ENCODE assay signal across 17 mouse cellular contexts in the genomic region with DNA sequence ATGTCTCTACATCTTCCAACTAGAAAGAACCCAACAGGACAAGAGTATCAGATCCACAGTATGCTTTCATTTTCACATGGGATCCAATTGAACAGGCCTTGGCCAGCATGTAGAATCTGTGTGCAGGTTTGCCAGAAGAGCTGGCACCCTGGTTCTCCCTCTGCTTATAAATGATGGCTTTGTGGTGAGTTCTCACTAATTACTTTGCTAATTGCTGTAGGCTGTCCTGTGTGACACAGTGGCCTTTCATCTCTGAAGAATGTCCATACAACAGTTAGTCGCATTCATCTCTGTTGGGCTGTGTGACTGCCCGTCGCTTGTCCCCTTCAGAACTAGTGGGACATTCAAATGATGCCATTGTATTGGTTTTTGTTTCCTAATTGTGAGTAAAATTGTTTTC. TPM values are rescaled to one million over a fixed set of nuclear protein-coding genes. Genes with fewer than 3 reads are reported as not detected.
DNase-seq lines count a peak whose midpoint lies in the region; ATAC-seq and TF ChIP-seq lines count a peak whose summit lies in the region.
"Had no signal": no experiment of that assay in that cellular context is flagged by ENCODE, and none has a peak within 500 bp of the region (broad histone marks: within the 10 kb centered on the region; RNA-seq: fewer than 3 reads in every experiment).

No protein-coding gene starts in this region.

- TF ChIP-seq CTCF in E14TG2a.4 (conservative IDR thresholded peaks at IDR 0.05; ENCODE audit: low read length): no peak
- TF ChIP-seq CTCF in cortical plate, adult 2 months (IDR thresholded peaks at IDR 0.05; ENCODE audit: extremely low read depth, insufficient read depth, low read length): no peak

- WGBS in forebrain, embryonic 10.5 days: 54% methylated on average over 3 of the region's 3 CpGs
- 39% methylated on average over 3 of the region's 3 CpGs for WGBS in forebrain, embryonic 12.5 days

- no peaks in the 10 kb centered on the region for H3K27me3 ChIP-seq in forebrain, embryonic 10.5 days (ENCODE audit: poor library complexity, severe bottlenecking)
- no peaks in the 10 kb centered on the region for H3K27me3 ChIP-seq in forebrain, embryonic 12.5 days
- no peaks in the 10 kb centered on the region for H3K27me3 ChIP-seq in E14TG2a.4 (ENCODE audit: insufficient read depth, low read length)
- H3K27me3 ChIP-seq: hindbrain, embryonic 13.5 days; limb, embryonic 15.5 days; midbrain, embryonic 12.5 days had no signal

- peaks cover 22% of the 10 kb centered on the region for H3K4me1 ChIP-seq in forebrain, embryonic 10.5 days
- H3K4me1 ChIP-seq in forebrain, embryonic 12.5 days: peaks cover 11% of the 10 kb centered on the region
- peaks cover 72% of the 10 kb centered on the region for H3K4me1 ChIP-seq in E14TG2a.4 (replicated peaks; ENCODE audit: low read depth, low read length)
- peaks cover 16% of the 10 kb centered on the region for H3K4me1 ChIP-seq in cortical plate, adult 2 months (ENCODE audit: control insufficient read depth, insufficient read depth, low read length)
- H3K4me1 ChIP-seq: limb, embryonic 15.5 days had no signal

- no peak overlapping the region for H3K9ac ChIP-seq in forebrain, embryonic 12.5 days
- H3K9ac ChIP-seq: hindbrain, embryonic 13.5 days; limb, embryonic 15.5 days; midbrain, embryonic 12.5 days had no signal

- ATAC-seq in forebrain, embryonic 12.5 days (ENCODE audit: low FRiP score): no peak
- ATAC-seq: intestine, embryonic 16.5 days had no signal

- no peak overlapping the region for H3K4me3 ChIP-seq in forebrain, embryonic 10.5 days
- no peak overlapping the region for H3K4me3 ChIP-seq in forebrain, embryonic 12.5 days (replicated peaks)
- 0 out of 2 replicates have a peak overlapping the region, but pooled peaks have one; percentile 37 for H3K4me3 ChIP-seq in E14TG2a.4 (replicated peaks; ENCODE audit: low read length)
- no peak overlapping the region for H3K4me3 ChIP-seq in cortical plate, adult 2 months (ENCODE audit: insufficient read depth, low read length)
- H3K4me3 ChIP-seq: hindbrain, embryonic 13.5 days; limb, embryonic 15.5 days; midbrain, embryonic 12.5 days had no signal

- H3K27ac ChIP-seq in forebrain, embryonic 10.5 days: peak overlapping the region; percentile 56; the same call in 1 of the 2 replicates
- H3K27ac ChIP-seq in forebrain, embryonic 12.5 days: no peak overlapping the region
- H3K27ac ChIP-seq in cortical plate, adult 2 months (ENCODE audit: insufficient read depth, low read length): peak overlapping the region; percentile 78
- H3K27ac ChIP-seq: hindbrain, embryonic 13.5 days; limb, embryonic 15.5 days; macrophage; midbrain, embryonic 12.5 days had no signal

- DNase-seq in forebrain, embryonic 10.5 days (ENCODE audit: extremely low spot score, low spot score): no peak
- peak; percentile 24 for DNase-seq in layer of hippocampus, adult 9-10 months (ENCODE audit: low spot score)
- DNase-seq in adrenal gland, postnatal 25 days: no peak
- no peak for DNase-seq in kidney, postnatal 25 days
- DNase-seq: embryo, embryonic 11 days; lung, adult 2 months; thymus, adult 18-20 months had no signal

- H3K9me3 ChIP-seq in forebrain, embryonic 10.5 days: no peaks in the 10 kb centered on the region
- H3K9me3 ChIP-seq in forebrain, embryonic 12.5 days: no peaks in the 10 kb centered on the region
- peaks cover 14% of the 10 kb centered on the region for H3K9me3 ChIP-seq in E14TG2a.4 (ENCODE audit: low read length)
- H3K9me3 ChIP-seq: hindbrain, embryonic 13.5 days; limb, embryonic 15.5 days; midbrain, embryonic 12.5 days had no signal

- no peak for TF ChIP-seq POLR2A in cortical plate, adult 2 months (IDR thresholded peaks at IDR 0.05; ENCODE audit: extremely low read depth, insufficient read depth, low read length)

- H3K36me3 ChIP-seq in forebrain, embryonic 10.5 days (replicated peaks): no peaks in the 10 kb centered on the region
- H3K36me3 ChIP-seq in forebrain, embryonic 12.5 days (replicated peaks): no peaks in the 10 kb centered on the region
- H3K36me3 ChIP-seq in E14TG2a.4 (ENCODE audit: insufficient read depth, low read length): peaks cover 86% of the 10 kb centered on the region
- H3K36me3 ChIP-seq: hindbrain, embryonic 13.5 days; limb, embryonic 15.5 days; midbrain, embryonic 12.5 days had no signal

- H3K4me2 ChIP-seq in forebrain, embryonic 12.5 days: no peak overlapping the region
- H3K4me2 ChIP-seq: hindbrain, embryonic 13.5 days; limb, embryonic 15.5 days; midbrain, embryonic 12.5 days had no signal

RNA-seq across cellular contexts. Expression of a gene that starts 13.5 kb away (rescaled TPM):
- 3.6 and 3.7 TPM in 2 replicates for polyA plus RNA-seq in forebrain, embryonic 10.5 days (2016; fragmentation: Nextera tagmentation; extraction: Ambion mirVana)
- polyA plus RNA-seq in forebrain, embryonic 12.5 days (2016; fragmentation: Nextera tagmentation; extraction: Ambion mirVana): 11.5 and 13.4 TPM in 2 replicates
- polyA plus RNA-seq in cortical plate, adult 2 months (2012; rRNA removed): 84.2 and 84.7 TPM in 2 replicates
- total RNA-seq in adrenal gland, postnatal 25 days (2021): 13.3 and 14.0 TPM in 2 replicates
- total RNA-seq: granulocyte monocyte progenitor cell, adult 5-6 weeks; neutrophil, adult 5-6 weeks had no signal
- polyA plus RNA-seq: macrophage had no signal
